Mouse (Mus musculus) kidney, embryonic 14.5 days (tissue): Measurements from ENCODE around the gene Pdzrn3. TPM values are rescaled to one million over a fixed set of nuclear protein-coding genes. Genes with fewer than 3 reads are reported as not detected.

Experiments
- ATAC-seq: fragments of 200-750 bp; cut with Nextera tagmentation; 2 replicates; pipeline ENCODE4 v1.8.0; 2017; ENCODE audit warnings: moderate number of reproducible peaks, mild to moderate bottlenecking, moderate TSS enrichment, moderate library complexity; ENCODE audit not compliant: low FRiP score, low TSS enrichment
- H3K27ac ChIP-seq: fragments of 300-500 bp; sonication (generic); 2 replicates; pipeline ENCODE4 v1.5.1; 2014; ENCODE audit warnings: low read depth, mild to moderate bottlenecking, low read length, moderate library complexity, mixed read lengths
- H3K27me3 ChIP-seq: fragments of 300-500 bp; sonication (generic); 2 replicates; pipeline ENCODE4 v1.6.1; 2014; ENCODE audit warnings: mild to moderate bottlenecking, low read length; ENCODE audit not compliant: control insufficient read depth, insufficient read depth
- H3K36me3 ChIP-seq: fragments of 300-500 bp; sonication (generic); 2 replicates; pipeline ENCODE4 v1.6.1; 2014; ENCODE audit warnings: low read length, mixed read lengths; ENCODE audit not compliant: control insufficient read depth, insufficient read depth
- H3K4me1 ChIP-seq: fragments of 300-500 bp; sonication (generic); 2 replicates; pipeline ENCODE4 v1.6.1; 2014; ENCODE audit warnings: low read length, mixed read lengths; ENCODE audit not compliant: control insufficient read depth, insufficient read depth
- H3K4me2 ChIP-seq: fragments of 300-500 bp; sonication (generic); replicated peaks from 2 replicates; pipeline ENCODE4 v1.6.1; 2014; ENCODE audit warnings: low read depth, mild to moderate bottlenecking, low read length
- H3K4me3 ChIP-seq: fragments of 300-500 bp; sonication (generic); 2 replicates; pipeline ENCODE4 v1.5.1; 2014; ENCODE audit warnings: mild to moderate bottlenecking, low read length
- H3K9ac ChIP-seq: fragments of 300-500 bp; sonication (generic); 2 replicates; pipeline ENCODE4 v1.6.1; 2014; ENCODE audit warnings: low read depth, mild to moderate bottlenecking, low read length, moderate library complexity
- H3K9me3 ChIP-seq: fragments of 300-500 bp; sonication (generic); 2 replicates; pipeline ENCODE4 v1.6.1; 2016; ENCODE audit warnings: low read length; ENCODE audit not compliant: control insufficient read depth
- WGBS: fragments of 180-500 bp; shearing (Covaris S2); extraction: QIAGEN DNeasy Blood & Tissue Kit; methylation state at CpG from one replicate; pipeline ENCODE4 v1.1.7; 2014; 5-methylcytosine and 5-hydroxymethylcytosine counted together
- polyA plus RNA-seq: library from polyadenylated mRNA; unstranded; fragments of >200 nt; fragmentation: Nextera tagmentation; extraction: Ambion mirVana; gene quantifications from 2 replicates; pipeline ENCODE4 v1.2.1, GENCODE M21; 2014

Pdzrn3 gene
- polyA plus RNA-seq, 1 experiment from 2014 or later: 12.1 TPM

GRCm38 (mm10) chr6:101306834-101307233 is 70.9 kb downstream of the Pdzrn3 start:
- Histone ChIP-seq H3K9ac (no peak overlapping the region), H3K9me3 (no peaks in the 10 kb centered on the region), H3K27ac (no peak overlapping the region), H3K36me3 (no peaks in the 10 kb centered on the region), H3K27me3 (no peaks in the 10 kb centered on the region), H3K4me2 (no peak overlapping the region), H3K4me1 (0 out of 2 replicates have a peak, but pooled peaks cover 6% of the 10 kb centered on the region), H3K4me3 (no peak overlapping the region)
- 60% methylated on average over 7 of the region's 7 CpGs for WGBS
- ATAC-seq: no peak

GRCm38 (mm10) chr6:101305543-101305942 is 72.2 kb downstream of the Pdzrn3 start:
- H3K27me3 ChIP-seq: no peaks in the 10 kb centered on the region
- H3K9ac ChIP-seq: no peak overlapping the region
- no peaks in the 10 kb centered on the region for H3K36me3 ChIP-seq
- no peak overlapping the region for H3K4me2 ChIP-seq
- H3K4me1 ChIP-seq: 0 out of 2 replicates have a peak, but pooled peaks cover 3% of the 10 kb centered on the region
- no peak for ATAC-seq
- no peak overlapping the region for H3K4me3 ChIP-seq
- no peaks in the 10 kb centered on the region for H3K9me3 ChIP-seq
- WGBS: 91% methylated on average over 6 of the region's 6 CpGs
- no peak overlapping the region for H3K27ac ChIP-seq

- no peak for ATAC-seq
- H3K4me2 ChIP-seq: no peak overlapping the region
- 93% methylated on average over 11 of the region's 11 CpGs for WGBS
These were observed 73.5 kb downstream of the Pdzrn3 start for GRCm38 (mm10) chr6:101303959-101304738.

GRCm38 (mm10) chr6:101303501-101303900 is 74.2 kb downstream of the Pdzrn3 start:
- H3K4me2 ChIP-seq: no peak overlapping the region
- WGBS: 85% methylated on average over 1 of the region's 1 CpGs
- H3K4me1 ChIP-seq: no peaks in the 10 kb centered on the region
- no peaks in the 10 kb centered on the region for H3K36me3 ChIP-seq
- no peaks in the 10 kb centered on the region for H3K9me3 ChIP-seq
- H3K27me3 ChIP-seq: no peaks in the 10 kb centered on the region
- no peak overlapping the region for H3K27ac ChIP-seq
- no peak for ATAC-seq
- H3K4me3 ChIP-seq: no peak overlapping the region
- no peak overlapping the region for H3K9ac ChIP-seq

More at GRCm38 (mm10) chr6:101303959-101304738, 73.5 kb downstream of the Pdzrn3 start:
- H3K4me1 ChIP-seq: no peaks in the 10 kb centered on the region
- H3K9me3 ChIP-seq: no peaks in the 10 kb centered on the region
- H3K36me3 ChIP-seq: no peaks in the 10 kb centered on the region
- H3K4me3 ChIP-seq: no peak overlapping the region
- H3K27ac ChIP-seq: no peak overlapping the region
- no peak overlapping the region for H3K9ac ChIP-seq
- H3K27me3 ChIP-seq: no peaks in the 10 kb centered on the region

DNA sequence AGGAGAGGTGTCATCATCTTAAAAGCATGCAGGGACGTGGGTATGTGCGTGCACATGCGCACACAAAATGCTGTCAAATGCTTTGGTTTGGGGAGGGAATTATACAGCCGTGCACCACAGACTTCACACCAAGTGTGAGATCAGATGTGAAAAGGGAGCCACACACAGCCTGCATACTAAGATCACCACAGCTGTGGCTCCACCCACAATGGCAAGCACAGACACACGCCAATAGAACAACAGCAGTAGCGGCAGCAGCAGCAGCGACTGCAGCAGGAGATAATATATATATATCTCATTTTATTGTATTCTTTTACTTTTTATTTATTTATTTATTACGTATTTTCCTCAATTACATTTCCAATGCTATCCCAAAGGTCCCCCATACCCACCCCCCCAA is 76.5 kb downstream of the Pdzrn3 start:
- H3K4me2 ChIP-seq: no peak overlapping the region
- no peak for ATAC-seq
- no peak overlapping the region for H3K4me3 ChIP-seq
- H3K9me3 ChIP-seq: no peaks in the 10 kb centered on the region
- H3K27me3 ChIP-seq: no peaks in the 10 kb centered on the region
- H3K9ac ChIP-seq: no peak overlapping the region
- H3K36me3 ChIP-seq: no peaks in the 10 kb centered on the region
- WGBS: 90% methylated on average over 8 of the region's 8 CpGs
- H3K4me1 ChIP-seq: no peaks in the 10 kb centered on the region
- H3K27ac ChIP-seq: no peak overlapping the region

GRCm38 (mm10) chr6:101299434-101299833 is 78.3 kb downstream of the Pdzrn3 start:
- no peak overlapping the region for H3K4me3 ChIP-seq
- 92% methylated on average over 2 of the region's 2 CpGs for WGBS
- no peaks in the 10 kb centered on the region for H3K36me3 ChIP-seq
- H3K27me3 ChIP-seq: no peaks in the 10 kb centered on the region
- no peak overlapping the region for H3K4me2 ChIP-seq
- no peak for ATAC-seq
- no peaks in the 10 kb centered on the region for H3K4me1 ChIP-seq
- no peak overlapping the region for H3K27ac ChIP-seq
- H3K9me3 ChIP-seq: no peaks in the 10 kb centered on the region
- H3K9ac ChIP-seq: no peak overlapping the region

- H3K9ac ChIP-seq: no peak overlapping the region
- no peak overlapping the region for H3K4me3 ChIP-seq
- H3K9me3 ChIP-seq: no peaks in the 10 kb centered on the region
- H3K4me2 ChIP-seq: no peak overlapping the region
- peaks cover 11% of the 10 kb centered on the region for H3K4me1 ChIP-seq
- no peaks in the 10 kb centered on the region for H3K27me3 ChIP-seq
- WGBS: 87% methylated on average over 15 of the region's 15 CpGs
- ATAC-seq: no peak
- no peak overlapping the region for H3K27ac ChIP-seq
- no peaks in the 10 kb centered on the region for H3K36me3 ChIP-seq
These were observed 79.9 kb downstream of the Pdzrn3 start for GRCm38 (mm10) chr6:101297563-101298520.

DNA sequence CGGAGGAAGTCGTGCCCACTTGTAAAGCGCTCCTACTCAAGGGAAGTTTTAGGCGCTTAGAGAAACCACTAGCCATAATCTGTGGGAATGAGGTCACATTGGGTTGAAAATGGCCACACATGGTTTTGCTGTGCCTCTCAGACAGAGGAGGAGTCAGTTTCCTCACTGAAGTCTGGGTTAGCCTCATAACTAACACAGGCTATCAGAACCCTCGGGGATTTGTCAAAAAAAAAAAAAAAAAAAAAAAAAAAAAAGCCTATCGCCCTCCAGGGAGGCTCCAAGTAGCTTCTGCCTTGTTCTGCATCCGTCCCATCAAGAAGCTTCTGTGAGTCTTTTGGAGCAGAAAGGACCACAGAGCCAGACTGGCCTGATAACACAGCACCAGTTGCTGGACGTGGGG is 80.7 kb downstream of the Pdzrn3 start:
- Histone ChIP-seq H3K4me1 (peaks cover 12% of the 10 kb centered on the region), H3K4me2 (no peak overlapping the region), H3K36me3 (no peaks in the 10 kb centered on the region), H3K9me3 (no peaks in the 10 kb centered on the region), H3K27ac (no peak overlapping the region), H3K27me3 (no peaks in the 10 kb centered on the region), H3K9ac (no peak overlapping the region), H3K4me3 (no peak overlapping the region)
- 87% methylated on average over 8 of the region's 8 CpGs for WGBS
- ATAC-seq: no peak

- H3K27me3 ChIP-seq: no peaks in the 10 kb centered on the region
- 82% methylated on average over 8 of the region's 8 CpGs for WGBS
- H3K9me3 ChIP-seq: no peaks in the 10 kb centered on the region
- no peak overlapping the region for H3K9ac ChIP-seq
- no peaks in the 10 kb centered on the region for H3K36me3 ChIP-seq
- no peak overlapping the region for H3K4me2 ChIP-seq
- H3K27ac ChIP-seq: no peak overlapping the region
- peaks cover 12% of the 10 kb centered on the region for H3K4me1 ChIP-seq
- no peak overlapping the region for H3K4me3 ChIP-seq
- ATAC-seq: no peak
These were observed 81.4 kb downstream of the Pdzrn3 start for GRCm38 (mm10) chr6:101296280-101296679.
